Mouse (Mus musculus): ENCODE measurements around the gene Nit2.

DNA sequence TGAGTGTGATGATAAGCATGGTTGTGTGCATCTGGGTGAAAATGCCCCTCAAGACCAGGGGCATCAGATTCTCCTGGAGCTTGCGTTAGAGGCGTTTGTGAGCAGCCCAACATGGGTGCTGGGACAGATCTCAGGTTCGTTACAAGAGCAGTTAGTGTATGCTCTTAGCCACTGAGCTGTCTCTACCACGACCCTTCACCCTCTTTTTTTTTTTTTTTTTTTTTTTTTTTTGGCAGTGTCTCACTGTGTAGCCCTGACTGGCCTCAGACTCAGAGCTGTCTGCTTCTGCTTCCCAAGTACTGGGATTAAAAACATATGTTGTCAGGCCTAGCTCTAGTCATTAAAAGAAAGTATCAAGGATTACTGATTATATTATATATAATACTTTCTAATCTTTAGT is 40.9 kb downstream of the Nit2 start:
- TF ChIP-seq ZC3H11A (IDR thresholded peaks at IDR 0.05; ENCODE audit: borderline replicate concordance, low read depth, low read length) (no peak), MAFK (IDR thresholded peaks at IDR 0.05; ENCODE audit: insufficient read depth, low read depth, low read length) (no peak), ZNF384 (IDR thresholded peaks at IDR 0.05; ENCODE audit: low read depth, low read length) (peak; percentile 45; the same call in 1 of the 2 replicates)

All from ES-E14 (cell line).